In genomic region chr19:60883129-60883528, GRCm38 (mm10) we compare ENCODE assay signal across 9 mouse cellular contexts. TPM values are rescaled to one million over a fixed set of nuclear protein-coding genes. Genes with fewer than 3 reads are reported as not detected.
DNase-seq lines count a peak whose midpoint lies in the region; ATAC-seq lines count a peak whose summit lies in the region.
"Had no signal": no experiment of that assay in that cellular context is flagged by ENCODE, and none has a peak within 500 bp of the region (broad histone marks: within the 10 kb centered on the region; RNA-seq: fewer than 3 reads in every experiment).

No protein-coding gene starts in this region.

- WGBS in midbrain, embryonic 16.5 days, result 4% methylated on average over 3 of the region's 3 CpGs
- 5% methylated on average over 3 of the region's 3 CpGs for WGBS in midbrain, embryonic 11.5 days

- H3K9ac ChIP-seq in midbrain, embryonic 16.5 days (ENCODE audit: low read depth, low read length), result no peak overlapping the region
- no peak overlapping the region for H3K9ac ChIP-seq in midbrain, embryonic 11.5 days (ENCODE audit: low read length)

- no peaks in the 10 kb centered on the region for H3K27me3 ChIP-seq in midbrain, embryonic 16.5 days (ENCODE audit: control insufficient read depth, insufficient read depth, low read depth, low read length)
- no peaks in the 10 kb centered on the region for H3K27me3 ChIP-seq in midbrain, embryonic 11.5 days (ENCODE audit: control insufficient read depth, insufficient read depth, low read length)
- H3K27me3 ChIP-seq: megakaryocyte, embryonic 14.5 days had no signal

- H3K36me3 ChIP-seq in midbrain, embryonic 16.5 days (ENCODE audit: control insufficient read depth, insufficient read depth, low read length), result no peaks in the 10 kb centered on the region
- H3K36me3 ChIP-seq in midbrain, embryonic 11.5 days (ENCODE audit: control insufficient read depth, insufficient read depth, low read length), result no peaks in the 10 kb centered on the region

- DNase-seq in cerebellum, adult 8-10 months, result peak; percentile 32
- no peak for DNase-seq in cerebellum, adult 11-12 months
- DNase-seq in midbrain, embryonic 11.5 days (ENCODE audit: low spot score, missing footprints), result no peak
- DNase-seq in heart, postnatal 10 days, result peak; percentile 65 to 69
- DNase-seq in left cerebral cortex, postnatal 14 days (ENCODE audit: low spot score in 2 of 2), result peak; percentile 57 to 62

- H3K4me2 ChIP-seq in midbrain, embryonic 16.5 days (ENCODE audit: low read length), result no peak overlapping the region
- no peak overlapping the region for H3K4me2 ChIP-seq in midbrain, embryonic 11.5 days

- ATAC-seq in midbrain, embryonic 16.5 days, result 0 out of 2 replicates have a peak, but pooled peaks have one; percentile 48
- ATAC-seq in midbrain, embryonic 11.5 days (ENCODE audit: low FRiP score), result no peak
- ATAC-seq in megakaryocyte, adult 5-6 weeks (ENCODE audit: poor library complexity, severe bottlenecking), result no peak
- no peak for ATAC-seq in activated CD4-positive, CD25-positive, alpha-beta regulatory T cell, adult 4 months

- no peak overlapping the region for H3K4me3 ChIP-seq in midbrain, embryonic 16.5 days (ENCODE audit: low read depth, low read length)
- no peak overlapping the region for H3K4me3 ChIP-seq in midbrain, embryonic 11.5 days (ENCODE audit: low read depth, low read length)
- H3K4me3 ChIP-seq: megakaryocyte, embryonic 14.5 days had no signal

- intact Hi-C loops in heart, postnatal 10 days (cut with DNase I), result loop anchor here (1.0 to 10.0 kb wide), 2 partner anchors 214 to 342 kb away; partner anchors contain the start of gene Csf2ra
- intact Hi-C loops in left cerebral cortex, postnatal 14 days (cut with DNase I), result loop anchor here (1.0 to 10.0 kb wide), 2 partner anchors 201 to 322 kb away; no protein-coding TSS in a partner anchor

- H3K27ac ChIP-seq in midbrain, embryonic 16.5 days (ENCODE audit: low read length), result no peak overlapping the region
- H3K27ac ChIP-seq in midbrain, embryonic 11.5 days (ENCODE audit: low read depth, low read length), result no peak overlapping the region

- no peaks in the 10 kb centered on the region for H3K9me3 ChIP-seq in midbrain, embryonic 16.5 days (replicated peaks; ENCODE audit: control insufficient read depth, low read length, poor library complexity, severe bottlenecking)
- no peaks in the 10 kb centered on the region for H3K9me3 ChIP-seq in midbrain, embryonic 11.5 days (ENCODE audit: control insufficient read depth, low read length)
- H3K9me3 ChIP-seq: megakaryocyte, embryonic 14.5 days had no signal

- no peaks in the 10 kb centered on the region for H3K4me1 ChIP-seq in midbrain, embryonic 16.5 days (ENCODE audit: control insufficient read depth, insufficient read depth, low read length)
- no peaks in the 10 kb centered on the region for H3K4me1 ChIP-seq in midbrain, embryonic 11.5 days (ENCODE audit: control insufficient read depth, insufficient read depth, low read length)

RNA-seq across cellular contexts. Expression of gene Grk5, which starts 6.4 kb away (rescaled TPM):
- 2.3 and 2.5 TPM in 2 replicates for polyA plus RNA-seq in midbrain, embryonic 16.5 days (2015; fragmentation: Nextera tagmentation; extraction: Ambion mirVana)
- polyA plus RNA-seq in midbrain, embryonic 11.5 days (2014; fragmentation: Nextera tagmentation; extraction: Ambion mirVana), result 2.7 and 2.8 TPM in 2 replicates
- total RNA-seq in heart, postnatal 10 days (2021), result 10 to 100 TPM; 26.3 to 28.3 TPM
- 10 to 100 TPM; 14.6 to 17.0 TPM for total RNA-seq in left cerebral cortex, postnatal 14 days (2021)
- total RNA-seq in megakaryocyte, adult 5-6 weeks (2015), result 25.9 and 27.6 TPM in 2 replicates
- total RNA-seq in megakaryocyte, adult 5-6 weeks (2017), result 27.7 and 30.7 TPM in 2 replicates
- 1 to 10 TPM; 1.5 to 1.7 TPM for polyA plus RNA-seq in activated CD4-positive, CD25-positive, alpha-beta regulatory T cell, adult 4 months (2017; shearing (Covaris generic))

RNA-seq across cellular contexts. Expression of gene Prdx3, which starts 8.8 kb away (rescaled TPM):
- polyA plus RNA-seq in midbrain, embryonic 16.5 days (2015; fragmentation: Nextera tagmentation; extraction: Ambion mirVana), result 94.1 and 106 TPM in 2 replicates
- polyA plus RNA-seq in midbrain, embryonic 11.5 days (2014; fragmentation: Nextera tagmentation; extraction: Ambion mirVana), result 122 and 132 TPM in 2 replicates
- total RNA-seq in heart, postnatal 10 days (2021), result 100 to 1,000 TPM; 248 to 255 TPM
- 10 to 100 TPM; 79.2 to 84.0 TPM for total RNA-seq in left cerebral cortex, postnatal 14 days (2021)
- total RNA-seq in megakaryocyte, adult 5-6 weeks (2015), result 77.9 and 78.0 TPM in 2 replicates
- 67.6 and 75.0 TPM in 2 replicates for total RNA-seq in megakaryocyte, adult 5-6 weeks (2017)
- 100 to 1,000 TPM; 134 to 141 TPM for polyA plus RNA-seq in activated CD4-positive, CD25-positive, alpha-beta regulatory T cell, adult 4 months (2017; shearing (Covaris generic))

RNA-seq across cellular contexts. Expression of gene Sfxn4, which starts 21.9 kb away (rescaled TPM):
- 9.4 and 11.7 TPM in 2 replicates for polyA plus RNA-seq in midbrain, embryonic 16.5 days (2015; fragmentation: Nextera tagmentation; extraction: Ambion mirVana)
- 16.5 and 18.2 TPM in 2 replicates for polyA plus RNA-seq in midbrain, embryonic 11.5 days (2014; fragmentation: Nextera tagmentation; extraction: Ambion mirVana)
- total RNA-seq in heart, postnatal 10 days (2021), result 1 to 10 TPM; 5.0 to 7.6 TPM
- 10 to 100 TPM; 12.6 to 14.6 TPM for total RNA-seq in left cerebral cortex, postnatal 14 days (2021)
- total RNA-seq in megakaryocyte, adult 5-6 weeks (2015), result 0.80 and 1.3 TPM in 2 replicates
- 0.37 and 0.69 TPM in 2 replicates for total RNA-seq in megakaryocyte, adult 5-6 weeks (2017)
- polyA plus RNA-seq in activated CD4-positive, CD25-positive, alpha-beta regulatory T cell, adult 4 months (2017; shearing (Covaris generic)), result 1 to 10 TPM; 2.5 to 2.9 TPM

Comparison
In these comparisons a context has a peak if more than half of its experiments do, and no peak if none do; other contexts are left out.
1. DNase-seq: peak in cerebellum, adult 8-10 months (single experiment), heart, postnatal 10 days (2 of 2) and left cerebral cortex, postnatal 14 days (2 of 2); none in cerebellum, adult 11-12 months (single experiment) and midbrain, embryonic 11.5 days (single experiment).